Mouse (Mus musculus) bone marrow, adult 2 months (tissue): ENCODE results near the gene Gm38431.

Experiments
- CTCF ChIP-seq: fragments of 200-500 bp; IDR thresholded peaks from 2 replicates; pipeline ENCODE4 v1.5.1; 2011; ENCODE audit warnings: low read length, control low read depth; ENCODE audit not compliant: control insufficient read depth, insufficient read depth
- POLR2A ChIP-seq: fragments of 200-500 bp; IDR thresholded peaks from 2 replicates; pipeline ENCODE4 v1.6.1; 2011; ENCODE audit warnings: low read depth, mild to moderate bottlenecking, control low read depth, low read length, borderline replicate concordance; ENCODE audit not compliant: control insufficient read depth

DNA sequence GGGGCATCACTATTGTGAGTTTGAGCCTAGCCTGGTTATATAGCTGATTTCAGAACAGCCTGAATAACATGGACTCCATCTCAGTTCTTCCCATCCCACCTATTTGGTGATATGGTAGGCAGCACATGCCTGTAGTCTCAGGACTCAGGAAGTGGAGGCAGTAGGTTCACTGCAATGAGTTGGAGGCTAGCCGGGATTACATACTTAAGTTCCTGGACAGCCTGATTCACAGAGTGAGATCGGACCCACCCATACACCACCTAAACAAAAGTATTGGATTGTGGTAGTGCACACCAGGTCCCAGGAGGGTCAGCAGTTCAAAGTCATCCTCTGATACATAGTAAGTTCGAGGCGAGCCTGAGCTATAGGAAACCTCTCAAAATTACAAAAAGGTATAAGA is 19.2 kb downstream of the Gm38431 start:
- TF ChIP-seq CTCF (no peak), POLR2A (no peak)
